Mouse (Mus musculus): ENCODE data around the gene AF067061. TPM values are rescaled to one million over a fixed set of nuclear protein-coding genes. Genes with fewer than 3 reads are reported as not detected.
"Not testable (repeated sequence)": the region's sequence is repeated elsewhere in the genome, so short reads cannot be mapped to it uniquely, and the experiment has no call there.

AF067061 gene
- polyA plus RNA-seq (2012; rRNA removed): 0.40 and 0.55 TPM in 2 replicates

DNA sequence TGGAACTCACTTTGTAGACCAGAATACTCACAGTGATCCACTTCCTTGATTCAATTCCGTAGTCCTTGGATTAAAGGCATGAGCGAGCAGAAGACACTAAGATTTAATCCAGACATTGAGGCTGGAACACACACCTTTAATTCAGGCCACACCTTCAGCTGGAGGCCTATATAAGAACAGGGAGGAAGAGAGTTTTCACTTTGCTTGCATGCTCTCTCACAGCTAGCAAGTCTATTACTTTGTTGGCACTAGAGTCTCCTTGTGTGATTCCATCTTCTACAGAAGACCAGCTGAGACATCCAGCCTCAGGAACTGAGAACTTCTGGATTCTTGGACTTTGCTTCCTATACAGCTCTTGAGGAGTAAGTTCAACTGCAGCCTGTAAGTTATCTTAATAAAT lies at the start of gene AF067061:
TSS of gene AF067061 (plus strand) at position 245 of the 400 bp plus-strand sequence.
- H3K4me1 ChIP-seq (ENCODE audit: control insufficient read depth, insufficient read depth, insufficient read length); DNase-seq (ENCODE audit: low read depth in 1 of 2, low spot score in 2 of 2); H3K36me3 ChIP-seq (ENCODE audit: control insufficient read depth, insufficient read depth, low read length); H3K4me3 ChIP-seq (ENCODE audit: extremely low read depth, insufficient read depth, insufficient read length); H3K27ac ChIP-seq (ENCODE audit: insufficient read depth, low read length); H3K27me3 ChIP-seq (ENCODE audit: control insufficient read depth, insufficient read depth, low read length): not testable (repeated sequence)
- WGBS: 86% methylated on average over 2 of the region's 2 CpGs

DNA sequence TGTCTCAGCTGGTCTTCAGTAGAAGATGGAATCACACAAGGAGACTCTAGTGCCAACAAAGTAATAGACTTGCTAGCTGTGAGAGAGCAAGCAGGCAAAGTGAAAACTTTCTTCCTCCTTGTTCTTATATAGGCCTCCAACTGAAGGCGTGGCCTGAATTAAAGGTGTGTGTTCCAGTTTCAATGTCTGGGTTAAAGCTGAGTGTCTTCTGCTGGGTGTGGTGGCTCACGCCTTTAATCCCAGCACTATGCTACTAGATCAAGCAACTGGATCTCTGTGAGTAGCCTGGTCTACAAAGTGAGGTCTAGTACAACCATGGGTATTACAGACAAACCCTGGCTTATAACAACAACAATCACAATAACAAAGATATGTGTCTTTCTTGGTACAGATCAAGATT lies 47.1 kb upstream of the AF067061 start, which contains the start of gene Gm21762:
TSS of gene Gm21762 (minus strand) at position 101 of the 400 bp plus-strand sequence.
- H3K36me3 ChIP-seq (ENCODE audit: control insufficient read depth, insufficient read depth, low read length); H3K4me3 ChIP-seq (ENCODE audit: extremely low read depth, insufficient read depth, insufficient read length); H3K4me1 ChIP-seq (ENCODE audit: control insufficient read depth, insufficient read depth, insufficient read length); DNase-seq (ENCODE audit: low read depth in 1 of 2, low spot score in 2 of 2); H3K27me3 ChIP-seq (ENCODE audit: control insufficient read depth, insufficient read depth, low read length); H3K27ac ChIP-seq (ENCODE audit: insufficient read depth, low read length): not testable (repeated sequence)
- WGBS: no CpG with 5 or more reads among the region's 2 CpGs

DNA sequence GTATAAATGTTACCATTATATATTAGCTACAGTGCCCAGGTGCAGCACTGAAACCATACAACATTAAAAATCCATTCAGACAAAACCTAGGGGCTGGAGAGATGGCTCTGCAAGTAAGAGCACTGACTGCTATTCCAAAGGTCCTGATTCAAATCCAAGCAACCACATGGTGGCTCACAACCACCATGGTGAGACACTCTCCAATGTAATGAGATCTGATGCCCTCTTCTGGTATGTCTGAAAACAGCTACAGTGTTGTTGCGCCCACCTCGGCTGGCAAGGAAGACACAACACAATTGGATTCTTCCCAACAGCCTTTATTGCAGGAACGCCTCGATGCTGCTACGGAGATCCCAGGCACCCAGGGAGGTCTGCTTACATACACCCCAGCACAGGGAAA lies 42.0 kb upstream of the AF067061 start:
- 87% methylated on average over 5 of the region's 5 CpGs for WGBS
- H3K36me3 ChIP-seq (ENCODE audit: control insufficient read depth, insufficient read depth, low read length); H3K27ac ChIP-seq (ENCODE audit: insufficient read depth, low read length); H3K4me3 ChIP-seq (ENCODE audit: extremely low read depth, insufficient read depth, insufficient read length); H3K27me3 ChIP-seq (ENCODE audit: control insufficient read depth, insufficient read depth, low read length); H3K4me1 ChIP-seq (ENCODE audit: control insufficient read depth, insufficient read depth, insufficient read length): not testable (repeated sequence)
- peak in 1 of 2 experiments; percentile 3 for DNase-seq (ENCODE audit: low read depth in 1 of 2, low spot score in 2 of 2)

DNA sequence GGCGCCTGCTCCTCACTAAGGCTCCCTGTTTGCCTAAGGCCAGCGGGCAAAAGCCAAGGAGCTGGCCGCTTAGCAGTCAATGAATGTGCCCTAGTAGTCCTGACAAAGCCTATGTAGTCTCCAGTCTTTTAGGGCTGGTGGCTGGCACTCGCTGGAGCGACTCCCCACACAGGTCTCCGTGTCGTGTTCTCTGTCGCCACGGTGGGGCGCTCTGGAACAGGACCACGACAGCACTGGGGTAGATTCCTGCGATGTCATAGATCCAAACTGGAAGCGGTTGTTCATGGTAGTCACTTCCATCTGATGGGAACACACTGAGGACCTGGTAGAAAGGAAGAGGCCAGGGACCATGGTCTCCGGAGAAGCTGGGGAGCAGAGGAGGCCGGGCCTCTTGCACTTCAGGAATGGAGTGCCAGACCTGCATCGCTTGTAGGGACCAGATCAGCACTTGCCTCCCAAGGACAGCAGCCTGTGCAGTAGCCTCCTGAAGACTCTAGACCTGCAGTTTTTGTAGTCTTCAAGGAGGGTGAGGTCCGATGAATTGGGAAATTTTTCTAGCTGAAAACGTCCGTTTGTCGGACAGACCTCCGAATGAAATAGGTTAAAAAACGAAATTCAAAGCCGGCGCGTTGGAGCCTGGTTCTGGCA lies 39.8 kb upstream of the AF067061 start:
- not testable (repeated sequence) for H3K4me1 ChIP-seq (ENCODE audit: control insufficient read depth, insufficient read depth, insufficient read length); H3K4me3 ChIP-seq (ENCODE audit: extremely low read depth, insufficient read depth, insufficient read length); H3K36me3 ChIP-seq (ENCODE audit: control insufficient read depth, insufficient read depth, low read length); DNase-seq (ENCODE audit: low read depth in 1 of 2, low spot score in 2 of 2); H3K27me3 ChIP-seq (ENCODE audit: control insufficient read depth, insufficient read depth, low read length); H3K27ac ChIP-seq (ENCODE audit: insufficient read depth, low read length)
- 96% methylated on average over 16 of the region's 25 CpGs for WGBS

DNA sequence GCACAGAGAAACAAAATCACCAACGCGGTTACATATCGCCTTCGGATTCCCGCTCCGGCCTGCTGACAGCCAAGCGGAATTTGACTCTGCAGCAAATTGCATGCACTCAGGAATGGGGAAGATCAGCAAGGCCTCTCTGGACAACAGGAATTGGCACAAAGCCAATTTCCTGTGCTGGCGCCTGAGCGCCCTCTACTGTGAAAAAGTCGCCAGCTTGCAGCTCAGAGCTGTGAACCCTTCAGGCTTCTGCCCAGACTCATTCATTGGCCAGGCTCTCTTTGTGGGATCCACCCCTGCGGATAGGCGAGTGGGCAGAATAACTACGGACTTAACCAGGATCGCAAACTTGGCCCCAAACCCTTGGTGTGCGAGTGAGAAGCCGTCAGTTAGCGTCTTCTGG lies 31.1 kb upstream of the AF067061 start:
- not testable (repeated sequence) for DNase-seq (ENCODE audit: low read depth in 1 of 2, low spot score in 2 of 2); H3K27ac ChIP-seq (ENCODE audit: insufficient read depth, low read length); H3K27me3 ChIP-seq (ENCODE audit: control insufficient read depth, insufficient read depth, low read length); H3K36me3 ChIP-seq (ENCODE audit: control insufficient read depth, insufficient read depth, low read length); H3K4me1 ChIP-seq (ENCODE audit: control insufficient read depth, insufficient read depth, insufficient read length); H3K4me3 ChIP-seq (ENCODE audit: extremely low read depth, insufficient read depth, insufficient read length)
- WGBS: 96% methylated on average over 17 of the region's 17 CpGs

DNA sequence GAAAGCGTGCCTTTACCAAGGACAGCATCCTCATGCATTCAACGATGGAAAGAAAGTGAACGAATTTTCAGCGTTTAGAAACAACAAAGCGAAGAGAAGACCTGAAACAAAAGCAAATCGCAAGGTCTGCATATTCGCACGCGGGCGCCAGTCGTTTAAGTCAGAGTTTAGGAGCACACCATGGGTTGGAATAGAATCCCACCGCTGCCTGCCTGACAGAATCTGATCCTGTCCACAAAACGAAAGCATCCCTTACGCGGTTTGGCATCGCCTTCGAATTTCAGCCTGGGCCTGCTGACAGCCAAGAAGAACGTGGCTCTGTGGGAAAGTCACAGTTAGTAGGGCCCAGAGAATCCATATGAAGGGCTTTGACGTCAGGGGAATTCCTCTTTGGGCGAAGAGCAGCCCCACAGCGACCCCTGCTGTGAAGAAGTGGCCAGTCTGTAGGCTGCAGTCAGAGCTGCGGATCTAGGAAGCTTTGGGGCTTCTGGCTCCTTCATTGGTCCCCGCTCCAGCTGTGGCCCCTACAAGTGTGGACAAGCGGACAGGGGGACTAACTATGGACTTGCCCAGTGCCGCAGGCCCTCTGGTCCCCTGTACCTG lies 30.4 kb upstream of the AF067061 start:
- not testable (repeated sequence) for DNase-seq (ENCODE audit: low read depth in 1 of 2, low spot score in 2 of 2); H3K4me3 ChIP-seq (ENCODE audit: extremely low read depth, insufficient read depth, insufficient read length); H3K4me1 ChIP-seq (ENCODE audit: control insufficient read depth, insufficient read depth, insufficient read length); H3K27ac ChIP-seq (ENCODE audit: insufficient read depth, low read length); H3K36me3 ChIP-seq (ENCODE audit: control insufficient read depth, insufficient read depth, low read length); H3K27me3 ChIP-seq (ENCODE audit: control insufficient read depth, insufficient read depth, low read length)
- WGBS: 69% methylated on average over 13 of the region's 25 CpGs

DNA sequence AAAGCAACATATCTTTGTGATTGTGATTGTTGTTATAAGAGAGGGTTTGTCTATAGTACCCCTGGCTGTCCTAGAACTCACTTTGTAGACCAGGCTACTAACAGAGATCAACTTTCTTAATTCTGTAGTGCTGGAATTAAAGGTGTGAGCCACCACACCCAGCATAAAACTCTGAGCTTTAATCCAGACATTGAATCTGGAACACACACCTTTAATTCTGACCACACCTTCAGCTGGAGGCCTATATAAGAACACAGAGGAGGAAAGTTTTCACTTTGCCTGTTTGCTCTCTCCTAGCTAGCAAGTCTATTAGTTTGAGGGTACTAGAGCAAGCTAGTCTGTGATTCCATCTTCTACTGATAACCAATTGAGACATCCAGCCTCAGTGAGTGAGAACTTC lies 24.1 kb upstream of the AF067061 start, which contains the start of gene Gm21731:
TSS of gene Gm21731 (plus strand) at position 301 of the 400 bp plus-strand sequence.
- H3K36me3 ChIP-seq (ENCODE audit: control insufficient read depth, insufficient read depth, low read length); H3K27me3 ChIP-seq (ENCODE audit: control insufficient read depth, insufficient read depth, low read length); H3K4me3 ChIP-seq (ENCODE audit: extremely low read depth, insufficient read depth, insufficient read length); H3K4me1 ChIP-seq (ENCODE audit: control insufficient read depth, insufficient read depth, insufficient read length); DNase-seq (ENCODE audit: low read depth in 1 of 2, low spot score in 2 of 2); H3K27ac ChIP-seq (ENCODE audit: insufficient read depth, low read length): not testable (repeated sequence)

DNA sequence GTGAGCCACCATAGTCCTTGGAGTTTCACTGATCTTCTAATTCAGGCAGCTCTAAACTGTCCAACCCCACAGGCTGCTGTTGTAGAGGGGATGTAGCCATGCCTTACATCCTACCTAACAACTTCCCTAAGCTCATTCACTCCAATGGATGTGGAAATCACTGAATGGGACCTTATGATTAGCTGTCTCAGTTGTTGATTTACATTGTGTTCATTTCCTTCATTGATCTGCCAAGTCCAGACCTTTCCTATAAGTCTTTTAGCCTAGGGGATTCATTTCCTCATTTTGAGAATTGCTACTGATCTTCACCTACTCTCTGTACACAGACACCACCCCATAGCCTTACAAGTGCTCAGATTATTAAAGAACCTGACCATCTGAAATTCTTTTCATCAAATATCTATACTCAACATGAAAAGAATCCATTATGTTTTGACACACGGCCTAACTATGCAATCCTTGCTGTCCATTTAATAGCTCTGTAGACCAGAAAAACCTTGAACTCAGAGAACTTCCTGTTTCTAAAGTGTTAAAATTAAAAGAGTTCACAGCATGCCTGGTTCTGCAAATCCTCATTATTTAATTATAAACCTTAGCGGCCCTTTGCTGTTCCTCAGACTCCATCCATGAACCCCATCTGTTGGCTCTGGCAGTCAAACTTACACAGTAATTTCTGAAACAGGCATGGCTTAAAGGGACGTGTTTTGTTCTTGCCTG lies 11.5 kb upstream of the AF067061 start:
- WGBS: 54% methylated on average over 2 of the region's 3 CpGs

DNA sequence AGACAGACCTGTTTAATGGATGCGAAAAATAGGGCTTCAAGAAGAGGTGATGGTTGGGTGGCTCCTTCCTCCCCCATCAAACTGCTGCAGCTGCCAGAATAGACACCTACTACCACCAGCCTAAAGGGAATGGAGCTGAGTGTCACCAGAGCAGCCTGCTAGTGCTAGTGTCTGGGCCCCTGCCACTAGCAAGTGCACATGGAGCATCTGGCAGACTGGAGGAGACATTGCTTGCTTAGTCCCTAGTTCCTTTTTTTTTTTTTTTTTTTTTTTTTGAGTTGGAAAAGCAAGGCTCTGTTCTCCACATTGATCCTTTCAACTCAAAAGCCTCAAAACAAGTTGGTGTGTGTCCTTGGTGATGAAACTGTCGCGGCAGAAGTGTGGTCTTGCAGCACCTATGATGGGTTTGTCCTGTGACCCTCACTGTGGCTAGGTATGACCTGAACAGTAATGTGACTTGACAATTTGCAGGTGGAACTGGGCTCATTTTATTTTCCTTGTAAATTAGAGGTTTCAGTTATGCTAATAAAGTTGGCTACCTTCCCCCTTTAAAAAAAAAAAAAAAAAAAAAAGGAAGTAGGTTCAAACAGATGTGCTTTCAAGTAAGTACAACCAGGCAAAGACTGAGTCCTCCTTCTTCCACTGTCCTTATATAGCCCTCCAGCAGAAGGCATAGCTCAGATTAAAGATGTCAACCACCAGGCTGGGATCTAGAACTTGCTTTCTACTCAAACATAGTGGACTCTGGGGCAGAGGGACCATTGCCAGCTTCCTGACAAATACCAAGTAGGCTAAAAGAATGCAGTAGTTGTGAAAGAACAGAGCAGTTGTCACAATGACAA lies 3.9 kb upstream of the AF067061 start:
- H3K4me1 ChIP-seq (ENCODE audit: control insufficient read depth, insufficient read depth, insufficient read length); H3K36me3 ChIP-seq (ENCODE audit: control insufficient read depth, insufficient read depth, low read length); H3K27me3 ChIP-seq (ENCODE audit: control insufficient read depth, insufficient read depth, low read length); H3K4me3 ChIP-seq (ENCODE audit: extremely low read depth, insufficient read depth, insufficient read length): not testable (repeated sequence)
- WGBS: 17% methylated on average over 3 of the region's 3 CpGs
- peak in 1 of 2 experiments; percentile 40 for DNase-seq (ENCODE audit: low read depth in 1 of 2, low spot score in 2 of 2)
- H3K27ac ChIP-seq (ENCODE audit: insufficient read depth, low read length): peak overlapping the region; percentile 93

More for the DNA sequence above, 11.5 kb upstream of the AF067061 start:
- H3K27me3 ChIP-seq (ENCODE audit: control insufficient read depth, insufficient read depth, low read length); H3K4me3 ChIP-seq (ENCODE audit: extremely low read depth, insufficient read depth, insufficient read length); DNase-seq (ENCODE audit: low read depth in 1 of 2, low spot score in 2 of 2); H3K27ac ChIP-seq (ENCODE audit: insufficient read depth, low read length); H3K4me1 ChIP-seq (ENCODE audit: control insufficient read depth, insufficient read depth, insufficient read length); H3K36me3 ChIP-seq (ENCODE audit: control insufficient read depth, insufficient read depth, low read length): not testable (repeated sequence)

DNA sequence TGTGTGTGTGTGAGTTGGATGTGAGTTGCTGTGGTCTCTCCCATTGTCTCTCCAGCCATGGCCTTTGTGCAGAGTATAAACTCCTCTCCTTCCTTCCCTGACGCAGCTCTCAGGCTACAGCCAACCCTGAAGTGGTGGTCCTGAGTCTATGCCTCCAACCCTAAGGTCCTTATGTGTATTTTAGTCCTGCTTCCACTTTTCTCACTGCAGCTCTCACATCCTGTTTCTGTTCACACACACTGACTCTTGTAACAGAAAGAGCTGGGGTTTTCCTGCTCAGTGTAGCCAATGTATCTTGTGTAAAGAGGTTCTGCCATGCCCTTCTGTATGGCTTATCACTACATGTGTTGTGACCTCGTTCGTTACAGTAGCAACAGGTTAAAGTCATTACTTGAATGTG lies 3.2 kb upstream of the AF067061 start:
- 13% methylated on average over 3 of the region's 3 CpGs for WGBS

More for the DNA sequence above, 3.2 kb upstream of the AF067061 start:
- not testable (repeated sequence) for H3K4me1 ChIP-seq (ENCODE audit: control insufficient read depth, insufficient read depth, insufficient read length); H3K36me3 ChIP-seq (ENCODE audit: control insufficient read depth, insufficient read depth, low read length); H3K27me3 ChIP-seq (ENCODE audit: control insufficient read depth, insufficient read depth, low read length)
- peak in 1 of 2 experiments; percentile 7 for DNase-seq (ENCODE audit: low read depth in 1 of 2, low spot score in 2 of 2)
- Histone ChIP-seq H3K27ac (ENCODE audit: insufficient read depth, low read length) (peak overlapping the region; percentile 93), H3K4me3 (ENCODE audit: extremely low read depth, insufficient read depth, insufficient read length) (0 out of 2 replicates have a peak overlapping the region, but pooled peaks have one; percentile 13)
